Comparison of ENCODE assay signal across 15 mouse cellular contexts in the genomic region with DNA sequence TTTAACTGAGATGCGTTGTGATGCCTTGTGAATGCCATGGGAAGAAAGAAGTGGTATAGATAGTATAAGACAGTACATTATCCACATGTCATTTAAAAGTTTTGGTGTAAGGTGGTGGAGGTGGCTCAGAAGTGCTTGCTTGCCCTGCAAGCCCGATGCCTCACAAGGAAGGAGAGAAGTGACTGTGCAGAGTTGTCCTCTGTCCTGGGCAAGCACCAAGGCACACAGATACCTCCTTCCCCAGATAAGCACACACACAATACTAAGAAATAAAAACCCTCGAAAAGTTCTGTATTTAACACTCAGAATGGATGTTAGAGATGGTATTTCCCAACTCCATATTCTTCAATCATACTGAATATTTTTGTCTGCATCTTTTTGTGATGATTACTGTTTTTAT.
"Had no signal": no experiment of that assay in that cellular context is flagged by ENCODE, and none has a peak within 500 bp of the region (broad histone marks: within the 10 kb centered on the region; RNA-seq: fewer than 3 reads in every experiment).

No protein-coding gene starts in this region.

- H3K9me3 ChIP-seq: limb, embryonic 13.5 days; lung, embryonic 15.5 days; midbrain, embryonic 15.5 days; neural tube, embryonic 13.5 days; stomach, embryonic 15.5 days had no signal

- H3K36me3 ChIP-seq: midbrain, embryonic 15.5 days; neural tube, embryonic 13.5 days; stomach, embryonic 15.5 days had no signal

- ATAC-seq: midbrain, embryonic 15.5 days had no signal

- DNase-seq: kidney, adult 11 months; kidney, postnatal 10 days; left cerebral cortex, postnatal 4 days; lung, postnatal 14 days; retina, postnatal 1 day; right cerebral cortex, postnatal 4 days; spleen, adult 18-20 months; thymus, postnatal 36 days had no signal

- H3K4me2 ChIP-seq: limb, embryonic 13.5 days; lung, embryonic 15.5 days; midbrain, embryonic 11.5 days; midbrain, embryonic 15.5 days; neural tube, embryonic 13.5 days; stomach, embryonic 15.5 days had no signal

- H3K4me3 ChIP-seq: limb, embryonic 13.5 days; lung, embryonic 15.5 days; midbrain, embryonic 15.5 days; neural tube, embryonic 13.5 days; stomach, embryonic 15.5 days had no signal

- H3K27me3 ChIP-seq: limb, embryonic 13.5 days; lung, embryonic 15.5 days; midbrain, embryonic 15.5 days; neural tube, embryonic 13.5 days; stomach, embryonic 15.5 days had no signal

- H3K9ac ChIP-seq: limb, embryonic 13.5 days; lung, embryonic 15.5 days; midbrain, embryonic 15.5 days; neural tube, embryonic 13.5 days; stomach, embryonic 15.5 days had no signal

- H3K27ac ChIP-seq: limb, embryonic 13.5 days; lung, embryonic 15.5 days; macrophage; midbrain, embryonic 15.5 days; neural tube, embryonic 13.5 days; stomach, embryonic 15.5 days had no signal
